Mouse (Mus musculus) embryonic stem cell, embryonic (primary cell): ENCODE measurements around the gene Cuta.

Source experiments
- CTCF ChIA-PET, 4 experiments: fragments of 300-600 bp in 2 of 4; fragments of 350-600 bp in 2 of 4; sonication (Branson Sonifier 250); formaldehyde crosslinking; loops; one replicate each; lab custom pipeline; 2022; ENCODE audit warnings: inconsistent platforms in 2 of 4; lab: Charles Lee
- POLR2A ChIA-PET, 4 experiments: fragments of 300-600 bp in 2 of 4; fragments of 350-600 bp in 2 of 4; sonication (Branson Sonifier 250); formaldehyde crosslinking; loops; one replicate each; lab custom pipeline; 2022; ENCODE audit warnings: antibody characterized with exemption in 4 of 4, inconsistent platforms in 1 of 4; lab: Charles Lee

Gene Cuta

DNA sequence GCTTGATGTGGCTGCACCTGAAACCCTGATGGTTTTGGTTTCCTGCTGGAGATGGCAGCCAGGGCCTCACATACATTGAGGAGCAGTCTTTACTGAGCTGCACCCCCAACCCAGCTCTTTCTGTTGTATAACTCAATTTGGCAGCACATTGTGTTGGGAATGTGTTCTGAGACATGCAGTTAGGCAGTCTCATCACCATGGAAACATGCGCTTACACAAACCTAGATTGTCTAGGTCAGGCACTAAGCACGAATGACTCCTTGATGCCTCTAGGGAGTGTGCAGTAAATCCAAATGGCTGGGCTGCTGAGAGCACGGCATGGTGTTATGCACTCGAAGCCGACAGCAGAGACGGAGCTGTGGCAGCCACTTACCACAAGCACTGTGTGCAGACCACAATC lies 45.0 kb downstream of the Cuta start:
- POLR2A ChIA-PET = interaction anchor here in 2 of 4 experiments (0.6 to 1.8 kb wide), 2 partner anchors 8 to 98 kb away, joined by 3 to 4 read pairs; no protein-coding TSS in a partner anchor

GRCm38 (mm10) chr17:26893492-26893891 lies 45.9 kb downstream of the Cuta start:
- ChIA-PET POLR2A (interaction anchor here in 1 of 4 experiments (0.5 to 0.7 kb wide), 2 partner anchors 112 to 125 kb away, joined by 4 to 5 read pairs; no protein-coding TSS in a partner anchor), CTCF (interaction anchor here in 3 of 4 experiments (0.6 to 3.9 kb wide), 5 partner anchors 8 to 216 kb away, joined by 3 to 23 read pairs (median 3); no protein-coding TSS in a partner anchor)

More for the DNA sequence above, 45.0 kb downstream of the Cuta start:
- CTCF ChIA-PET = interaction anchor here in 3 of 4 experiments (0.6 to 3.9 kb wide), 8 partner anchors 8 to 790 kb away, joined by 3 to 23 read pairs (median 6); no protein-coding TSS in a partner anchor

- CTCF ChIA-PET = interaction anchor here in 3 of 4 experiments (0.5 to 1.0 kb wide), 6 partner anchors 98 to 435 kb away, joined by 3 to 6 read pairs (median 3); no protein-coding TSS in a partner anchor
- POLR2A ChIA-PET = interaction anchor here in 1 of 4 experiments (0.5 to 0.7 kb wide), 2 partner anchors 111 to 125 kb away, joined by 4 to 5 read pairs; no protein-coding TSS in a partner anchor
These were observed 46.6 kb downstream of the Cuta start for GRCm38 (mm10) chr17:26892635-26893375.

DNA sequence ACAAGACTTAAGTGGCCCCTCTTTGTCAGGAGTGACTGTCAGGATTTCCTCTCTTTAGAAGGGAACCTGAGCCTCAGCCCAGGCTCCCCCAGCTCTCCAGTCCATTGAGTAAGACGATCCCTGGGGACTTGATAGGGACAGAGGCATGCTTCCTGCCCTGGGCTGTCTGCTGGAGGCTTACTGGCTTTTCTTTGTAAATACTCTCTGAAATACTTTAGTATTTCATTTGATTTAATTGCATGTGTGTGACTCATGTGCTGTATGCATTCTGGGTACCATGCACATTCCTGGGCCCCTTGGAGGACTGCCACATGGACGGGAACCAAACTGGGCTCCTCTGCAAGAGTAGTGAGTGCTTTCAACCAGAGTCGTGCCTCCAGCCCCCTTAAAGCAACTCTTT lies 51.4 kb downstream of the Cuta start:
- POLR2A ChIA-PET = interaction anchor here in 1 of 4 experiments (1.1 kb wide), 1 partner anchor 96 kb away, joined by 4 read pairs; no protein-coding TSS in a partner anchor
- CTCF ChIA-PET = interaction anchor here in 3 of 4 experiments (0.6 to 4.6 kb wide), 5 partner anchors 8 to 426 kb away, joined by 3 to 34 read pairs (median 11); no protein-coding TSS in a partner anchor

- CTCF ChIA-PET = interaction anchor here (0.6 to 4.6 kb wide), 37 partner anchors 9 to 435 kb away, joined by 3 to 41 read pairs (median 4); partner anchors contain the start of genes Atp6v0e (in 2 of the 4), Kifc5b (in 1 of the 4) and Phf1 (in 1 of the 4)
- POLR2A ChIA-PET = interaction anchor here in 3 of 4 experiments (0.6 to 1.7 kb wide), 12 partner anchors 9 to 226 kb away, joined by 3 to 11 read pairs (median 4); partner anchors contain the start of genes Atp6v0e (in 2 of the 3), Crebrf (in 1 of the 3), Kifc5b (in 1 of the 3) and Zbtb9 (in 1 of the 3)
These were observed 53.2 kb downstream of the Cuta start for GRCm38 (mm10) chr17:26886047-26886749.

DNA sequence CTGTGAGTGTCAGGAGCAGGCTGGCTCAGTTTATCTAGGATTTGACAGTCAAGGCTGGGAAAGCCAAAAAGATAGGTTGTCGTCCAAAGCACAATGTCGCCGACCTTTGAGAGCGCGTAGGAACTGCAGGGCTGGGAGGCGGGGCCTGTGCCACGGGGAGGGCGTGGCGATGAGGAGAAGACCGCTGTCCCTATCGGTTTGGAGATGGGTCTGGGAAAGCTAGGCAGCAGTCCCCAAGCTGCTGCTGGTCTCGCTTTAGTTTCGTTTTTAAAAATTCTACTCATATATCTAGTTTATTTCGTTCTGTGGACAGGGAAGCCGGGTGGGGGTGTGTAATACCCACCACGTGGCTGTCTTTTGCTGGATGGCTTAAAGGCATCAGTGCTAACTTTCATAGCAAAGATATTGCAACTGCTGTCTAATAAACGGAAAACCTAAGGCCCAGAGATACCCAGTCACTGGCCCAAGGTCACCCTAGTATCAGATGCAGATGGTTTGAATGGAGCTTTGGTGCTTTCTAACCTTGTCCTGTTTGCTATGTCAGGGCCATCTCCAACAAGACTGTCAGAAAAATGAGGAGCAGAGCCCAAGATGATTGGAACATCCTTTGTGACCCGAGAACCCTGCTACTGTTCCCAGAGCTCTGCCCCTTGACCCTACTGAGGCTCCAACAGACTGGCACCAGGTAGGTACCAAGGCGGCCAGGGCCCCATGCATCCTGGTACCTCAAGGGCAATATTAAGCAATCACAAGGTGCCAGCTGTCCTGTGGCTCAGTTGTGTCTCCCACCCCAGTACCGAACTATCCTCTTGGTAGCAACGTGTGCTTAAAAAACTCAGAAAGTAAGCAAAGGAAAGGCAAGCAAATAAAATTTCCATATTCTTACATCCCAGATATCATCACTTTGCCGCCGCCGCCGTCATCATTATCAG lies 54.1 kb downstream of the Cuta start:
- ChIA-PET CTCF (interaction anchor here (0.5 to 4.6 kb wide), 43 partner anchors 8 to 434 kb away, joined by 3 to 41 read pairs (median 4); partner anchors contain the start of genes Atp6v0e (in 2 of the 4), Kifc5b (in 1 of the 4) and Phf1 (in 1 of the 4)), POLR2A (interaction anchor here (0.6 to 2.2 kb wide), 16 partner anchors 10 to 225 kb away, joined by 3 to 11 read pairs (median 4); partner anchors contain the start of genes Atp6v0e (in 2 of the 4), Crebrf (in 1 of the 4), Kifc5b (in 1 of the 4) and Zbtb9 (in 1 of the 4))
